Mouse (Mus musculus) heart, embryonic 10.5 days (tissue): ENCODE measurements around the gene Skint7. TPM values are rescaled to one million over a fixed set of nuclear protein-coding genes. Genes with fewer than 3 reads are reported as not detected.
"Not testable (repeated sequence)": the region's sequence is repeated elsewhere in the genome, so short reads cannot be mapped to it uniquely, and the experiment has no call there.

Experiments
- DNase-seq: peaks from one replicate; pipeline ENCODE4 v3.0.0-alpha.2; 2017; ENCODE audit warnings: low spot score
- H3K27ac ChIP-seq: fragments of 300-500 bp; sonication (generic); 2 replicates; pipeline ENCODE4 v1.5.1; 2016; ENCODE audit warnings: mild to moderate bottlenecking
- H3K27me3 ChIP-seq: fragments of 300-500 bp; sonication (generic); 2 replicates; pipeline ENCODE4 v1.6.1; 2016; ENCODE audit warnings: mild to moderate bottlenecking; ENCODE audit not compliant: poor library complexity, insufficient read depth, severe bottlenecking
- H3K36me3 ChIP-seq: fragments of 300-500 bp; sonication (generic); 2 replicates; pipeline ENCODE4 v1.6.1; 2016; ENCODE audit warnings: mild to moderate bottlenecking, moderate library complexity
- H3K4me1 ChIP-seq: fragments of 300-500 bp; sonication (generic); 2 replicates; pipeline ENCODE4 v1.6.1; 2016; ENCODE audit warnings: mild to moderate bottlenecking
- H3K4me3 ChIP-seq: fragments of 300-500 bp; sonication (generic); 2 replicates; pipeline ENCODE4 v1.5.1; 2016; ENCODE audit warnings: mild to moderate bottlenecking, moderate library complexity
- H3K9me3 ChIP-seq: fragments of 300-500 bp; sonication (generic); 2 replicates; pipeline ENCODE4 v1.6.1; 2016; ENCODE audit warnings: mild to moderate bottlenecking, moderate library complexity
- WGBS: fragments of 180-500 bp; shearing (Covaris S2); methylation state at CpG from one replicate; pipeline ENCODE4 v1.1.7; 2016; 5-methylcytosine and 5-hydroxymethylcytosine counted together
- polyA plus RNA-seq: library from polyadenylated mRNA; unstranded; fragments of >200 nt; fragmentation: Nextera tagmentation; extraction: Ambion mirVana; gene quantifications from 2 replicates; pipeline ENCODE4 v1.2.1, GENCODE M21; 2016

The Skint7 gene
- polyA plus RNA-seq, result not detected in 2 replicates

DNA sequence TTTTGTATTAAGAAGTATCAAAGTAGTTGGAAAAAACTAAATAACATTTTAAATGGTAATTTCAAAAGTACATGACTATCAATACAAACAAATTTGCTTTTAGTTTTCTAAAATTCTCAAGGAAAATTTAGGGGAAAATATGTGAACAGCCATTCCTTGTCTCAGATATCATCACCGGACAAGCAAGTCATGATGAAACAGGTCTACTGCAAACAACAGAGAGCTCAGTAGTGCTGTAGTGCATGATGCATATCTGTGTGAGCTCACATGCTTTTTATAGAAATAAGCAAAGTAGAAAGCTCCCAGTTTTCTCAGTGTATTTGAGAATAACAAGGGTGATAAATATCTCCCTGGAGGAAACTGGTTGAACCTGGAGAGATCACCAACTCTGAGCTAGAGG, at the start of gene Skint7:
Gene Skint7 (plus strand): TSS at position 301 of the 400 bp plus-strand sequence.
- 93% methylated on average over 1 of the region's 1 CpGs for WGBS
- no peak for DNase-seq
- H3K9me3 ChIP-seq, result no peaks in the 10 kb centered on the region; the same call in 1 of the 2 replicates

DNA sequence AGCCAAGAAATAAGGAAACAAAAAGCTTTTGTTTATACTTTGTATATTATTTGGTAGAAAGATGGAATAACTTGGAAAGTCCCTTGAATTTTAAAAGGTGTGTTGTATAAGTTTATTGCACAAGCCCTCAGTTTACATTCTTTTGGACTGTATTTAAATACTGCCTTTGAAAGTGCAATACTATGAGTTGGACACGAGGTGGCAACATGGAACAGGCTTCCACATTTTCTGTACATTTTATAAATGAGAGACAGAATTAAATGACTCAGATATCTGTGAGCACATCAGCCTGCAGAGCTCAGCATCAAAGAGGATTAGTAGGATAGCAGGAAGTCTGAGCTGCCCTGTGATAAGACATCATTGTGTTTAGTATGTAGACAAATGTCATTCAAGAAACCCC, 11.4 kb upstream of the Skint7 start:
- H3K27me3 ChIP-seq, result no peaks in the 10 kb centered on the region
- no peaks in the 10 kb centered on the region for H3K36me3 ChIP-seq
- 18% methylated on average over 1 of the region's 1 CpGs for WGBS
- DNase-seq, result no peak
- no peaks in the 10 kb centered on the region for H3K4me1 ChIP-seq
- H3K27ac ChIP-seq, result no peak overlapping the region
- H3K9me3 ChIP-seq, result no peaks in the 10 kb centered on the region
- no peak overlapping the region for H3K4me3 ChIP-seq

More for the DNA sequence above, at the start of gene Skint7:
- H3K27ac ChIP-seq, result no peak within 1 kb of the TSS
- H3K4me3 ChIP-seq, result no peak within 1 kb of the TSS
- no peaks in the 10 kb centered on the region for H3K36me3 ChIP-seq
- no peaks in the 10 kb centered on the region for H3K27me3 ChIP-seq
- H3K4me1 ChIP-seq, result no peaks in the 10 kb centered on the region

DNA sequence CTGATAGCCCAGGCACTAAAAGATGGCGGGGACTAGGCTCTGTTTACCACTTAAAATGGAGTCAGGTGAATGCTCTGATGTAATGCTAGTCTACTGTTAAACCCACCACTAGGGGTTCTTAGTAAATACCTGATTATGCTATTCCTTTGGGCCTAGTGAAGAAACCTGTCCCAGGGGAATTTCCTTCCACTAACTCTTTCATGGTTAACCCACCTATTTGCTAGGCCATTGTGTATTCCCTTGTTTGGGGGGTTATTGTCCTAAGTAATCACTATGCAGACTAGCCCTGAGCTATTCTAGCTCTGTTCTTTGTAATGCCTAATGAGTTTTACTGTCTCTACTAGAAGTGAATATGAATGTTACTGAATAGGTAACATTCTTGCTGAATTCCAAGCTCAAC, 9.5 kb upstream of the Skint7 start:
- H3K4me1 ChIP-seq, H3K27me3 ChIP-seq, H3K9me3 ChIP-seq, H3K27ac ChIP-seq, H3K36me3 ChIP-seq, H3K4me3 ChIP-seq, DNase-seq: not testable (repeated sequence)
- 50% methylated on average over 1 of the region's 1 CpGs for WGBS

DNA sequence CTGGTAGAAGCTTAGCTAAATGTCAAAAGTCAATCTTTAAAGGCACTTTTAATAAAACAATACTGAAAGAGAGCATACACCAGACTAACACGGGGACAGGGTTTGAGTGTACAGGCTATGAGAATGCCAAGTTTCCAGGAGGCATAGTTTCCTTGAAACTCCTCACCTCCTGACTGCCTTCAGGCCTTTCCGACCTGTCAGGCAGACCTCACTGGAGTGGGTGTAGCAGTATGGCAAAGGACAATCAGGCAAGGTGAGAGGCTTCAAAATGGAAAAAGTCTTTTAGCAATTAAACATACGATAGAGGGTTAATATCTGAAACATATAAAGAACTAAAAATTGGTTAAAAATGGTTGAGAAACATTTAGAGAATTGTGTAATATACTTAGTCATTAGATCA, 9.1 kb upstream of the Skint7 start:
- H3K4me1 ChIP-seq, result no peaks in the 10 kb centered on the region
- H3K27ac ChIP-seq, result no peak overlapping the region
- H3K36me3 ChIP-seq, result no peaks in the 10 kb centered on the region
- WGBS, result 71% methylated on average over 3 of the region's 3 CpGs
- H3K9me3 ChIP-seq, result no peaks in the 10 kb centered on the region
- no peak overlapping the region for H3K4me3 ChIP-seq
- no peaks in the 10 kb centered on the region for H3K27me3 ChIP-seq
- DNase-seq, result no peak

DNA sequence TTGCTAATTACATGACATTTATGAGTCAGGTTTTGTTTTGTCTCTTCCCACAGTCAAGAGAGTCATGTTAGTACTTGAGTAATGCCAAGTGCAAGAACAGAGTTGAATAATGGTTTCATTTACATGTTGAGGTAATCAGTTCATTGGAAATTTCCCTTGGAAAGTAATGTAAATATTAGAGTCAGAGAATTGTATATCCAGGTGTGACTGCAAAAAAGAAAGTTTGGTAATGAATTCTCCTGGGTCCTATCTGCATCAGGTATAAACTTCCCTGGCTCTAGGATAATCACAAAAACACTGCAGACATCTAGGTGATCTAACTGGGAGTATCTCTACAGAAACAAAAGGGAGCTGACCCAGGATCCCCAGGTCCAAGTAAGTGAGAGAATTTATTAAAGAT, 33.2 kb downstream of the Skint7 start, which contains the start of gene Skint1:
Gene Skint1 (plus strand): TSS at position 301 of the 400 bp plus-strand sequence.
- Histone ChIP-seq H3K27me3 (no peaks in the 10 kb centered on the region), H3K36me3 (no peaks in the 10 kb centered on the region), H3K4me1 (no peaks in the 10 kb centered on the region), H3K4me3 (no peak within 1 kb of the TSS), H3K27ac (no peak within 1 kb of the TSS), H3K9me3 (no peaks in the 10 kb centered on the region)
- no peak for DNase-seq

Other genes starting within 250 kb of the Skint7 start
- 0.30 TPM in 1 of 2 replicates, not detected in the other for gene Slc5a9, start 70.0 kb upstream of the Skint7 start, polyA plus RNA-seq
- gene Skint8, start 53.5 kb upstream of the Skint7 start, polyA plus RNA-seq, result not detected in 2 replicates
- gene Skint1, start 33.3 kb downstream of the Skint7 start, polyA plus RNA-seq, result not detected in 2 replicates
- gene Skint4, start 99.1 kb downstream of the Skint7 start, polyA plus RNA-seq, result not detected in 2 replicates